Mouse (Mus musculus) MEL (cell line): Measurements from ENCODE around the gene Gm21969.

Experiments used
- CHD1 ChIP-seq: IDR thresholded peaks from 2 replicates; pipeline ENCODE4 v1.6.1; 2012; ENCODE audit warnings: low read depth, mild to moderate bottlenecking, inconsistent platforms, low read length, improper control_type of control experiment
- CTCF ChIP-seq, 3 experiments: IDR thresholded peaks in 2 of 3; conservative IDR thresholded peaks in 1 of 3; 2 replicates each; pipeline ENCODE4 v1.5.1; 2011 to 2012; ENCODE audit warnings: low read length in 3 of 3, low read depth in 2 of 3, mild to moderate bottlenecking in 2 of 3, improper control_type of control experiment in 1 of 3, inconsistent platforms in 1 of 3, mixed read lengths in 1 of 3, moderate library complexity in 1 of 3; ENCODE audit not compliant: control insufficient read depth in 1 of 3, insufficient read depth in 1 of 3, poor library complexity in 1 of 3, severe bottlenecking in 1 of 3
- EP300 ChIP-seq, 2 experiments: IDR thresholded peaks; 2 replicates each; pipeline ENCODE4 v1.6.1; 2011; ENCODE audit warnings: improper control_type of control experiment in 2 of 2, low read length in 2 of 2, low read depth in 1 of 2, mild to moderate bottlenecking in 1 of 2
- GATA1 ChIP-seq: IDR thresholded peaks from 2 replicates; pipeline ENCODE4 v1.6.1; 2011; ENCODE audit warnings: low read depth, low read length, improper control_type of control experiment
- MAFK ChIP-seq: IDR thresholded peaks from 2 replicates; pipeline ENCODE4 v1.6.1; 2011; ENCODE audit warnings: low read depth, mild to moderate bottlenecking, low read length, improper control_type of control experiment, borderline replicate concordance
- MAX ChIP-seq: IDR thresholded peaks from 2 replicates; pipeline ENCODE4 v1.6.1; 2011; ENCODE audit warnings: low read length, improper control_type of control experiment
- MXI1 ChIP-seq: IDR thresholded peaks from 2 replicates; pipeline ENCODE4 v1.6.1; 2011; ENCODE audit warnings: mild to moderate bottlenecking, low read depth, low read length, improper control_type of control experiment
- NRF1 ChIP-seq: IDR thresholded peaks from 2 replicates; pipeline ENCODE4 v1.6.1; 2014; ENCODE audit warnings: low read depth, mild to moderate bottlenecking, inconsistent platforms, low read length, improper control_type of control experiment, moderate library complexity; ENCODE audit not compliant: poor library complexity, insufficient read depth, severe bottlenecking
- POLR2A ChIP-seq, 2 experiments: IDR thresholded peaks; 2 replicates each; pipeline ENCODE4 v1.6.1; 2011 to 2012; ENCODE audit warnings: low read length in 2 of 2, mild to moderate bottlenecking in 2 of 2, control low read depth in 1 of 2, improper control_type of control experiment in 1 of 2, low read depth in 1 of 2, moderate library complexity in 1 of 2; ENCODE audit not compliant: control insufficient read depth in 1 of 2, insufficient read depth in 1 of 2, poor library complexity in 1 of 2
- RAD21 ChIP-seq: IDR thresholded peaks from 2 replicates; pipeline ENCODE4 v1.6.1; 2011; ENCODE audit warnings: mild to moderate bottlenecking, low read depth, low read length, improper control_type of control experiment
- RCOR1 ChIP-seq: IDR thresholded peaks from 2 replicates; pipeline ENCODE4 v1.6.1; 2012; ENCODE audit warnings: low read depth, mild to moderate bottlenecking, inconsistent platforms, low read length, improper control_type of control experiment
- UBTF ChIP-seq: IDR thresholded peaks from 2 replicates; pipeline ENCODE4 v1.6.1; 2012; ENCODE audit warnings: low read depth, mild to moderate bottlenecking, inconsistent platforms, low read length, improper control_type of control experiment, moderate library complexity, borderline replicate concordance; ENCODE audit not compliant: insufficient read depth
- ZC3H11A ChIP-seq: IDR thresholded peaks from 2 replicates; pipeline ENCODE4 v1.6.1; 2012; ENCODE audit warnings: low read depth, mild to moderate bottlenecking, inconsistent platforms, low read length, improper control_type of control experiment
- ZKSCAN1 ChIP-seq: IDR thresholded peaks from 2 replicates; pipeline ENCODE4 v1.6.1; 2012; ENCODE audit warnings: low read depth, mild to moderate bottlenecking, inconsistent platforms, low read length, improper control_type of control experiment, moderate library complexity

DNA sequence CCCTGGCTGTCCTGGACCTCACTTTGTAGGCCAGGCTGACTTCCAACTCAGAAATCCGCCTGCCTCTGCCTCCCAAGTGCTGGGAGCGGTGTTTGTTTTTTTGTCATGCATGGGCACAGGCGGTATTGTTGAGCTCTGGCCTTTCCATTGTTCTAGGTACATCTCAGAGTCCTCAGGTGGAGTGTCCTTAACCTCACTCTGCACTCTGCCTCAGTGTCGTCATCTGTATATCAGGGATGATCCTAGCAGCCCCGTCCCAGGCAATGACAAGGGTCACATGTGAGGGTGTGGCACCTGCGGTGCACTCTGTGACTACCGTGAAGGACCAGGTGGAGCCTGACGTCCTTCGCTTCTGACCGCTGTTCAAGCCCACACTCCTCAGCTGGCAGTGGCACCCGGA is 24.4 kb downstream of the Gm21969 start:
- TF ChIP-seq POLR2A (IDR thresholded peaks at IDR 0.05; ENCODE audit: control insufficient read depth in 1 of 2, insufficient read depth in 1 of 2, low read depth in 1 of 2, low read length in 2 of 2, poor library complexity in 1 of 2) (no peak), ZKSCAN1 (no peak), MAFK (no peak), UBTF (no peak), CTCF (IDR thresholded peaks at IDR 0.05 in 2 of 3, conservative IDR thresholded peaks at IDR 0.05 in 1 of 3; ENCODE audit: control insufficient read depth in 1 of 3, insufficient read depth in 1 of 3, low read depth in 2 of 3, low read length in 3 of 3, poor library complexity in 1 of 3, severe bottlenecking in 1 of 3) (no peak), RAD21 (no peak), EP300 (IDR thresholded peaks at IDR 0.05; ENCODE audit: low read depth in 1 of 2, low read length in 2 of 2) (no peak), MXI1 (no peak), RCOR1 (no peak), MAX (no peak), ZC3H11A (no peak), NRF1 (no peak), CHD1 (no peak), GATA1 (no peak)
